Mouse (Mus musculus) ES-E14 (cell line): ENCODE data around the gene Rap1gap2.

Source experiments
- CHD2 ChIP-seq: IDR thresholded peaks from 2 replicates; pipeline ENCODE4 v1.6.1; 2014; ENCODE audit warnings: mild to moderate bottlenecking, low read depth, low read length, inconsistent platforms
- MAFK ChIP-seq: IDR thresholded peaks from 2 replicates; pipeline ENCODE4 v1.6.1; 2014; ENCODE audit warnings: mild to moderate bottlenecking, low read depth, low read length, inconsistent platforms; ENCODE audit not compliant: insufficient read depth
- ZNF384 ChIP-seq: IDR thresholded peaks from 2 replicates; pipeline ENCODE4 v1.6.1; 2012; ENCODE audit warnings: low read depth, low read length, inconsistent platforms

GRCm38 (mm10) chr11:74534380-74534779, 76.3 kb downstream of the Rap1gap2 start:
- TF ChIP-seq CHD2, result no peak
- no peak for TF ChIP-seq MAFK
- no peak for TF ChIP-seq ZNF384
